Mouse (Mus musculus): ENCODE measurements around the gene Rps11. TPM values are rescaled to one million over a fixed set of nuclear protein-coding genes. Genes with fewer than 3 reads are reported as not detected.
A peak's percentile ranks its signal among the peaks of the same experiment; 100 is the strongest.
"Not testable (repeated sequence)": the region's sequence is repeated elsewhere in the genome, so short reads cannot be mapped to it uniquely, and the experiment has no call there.

The Rps11 gene
- polyA plus RNA-seq, 1 experiment = 325 TPM

DNA sequence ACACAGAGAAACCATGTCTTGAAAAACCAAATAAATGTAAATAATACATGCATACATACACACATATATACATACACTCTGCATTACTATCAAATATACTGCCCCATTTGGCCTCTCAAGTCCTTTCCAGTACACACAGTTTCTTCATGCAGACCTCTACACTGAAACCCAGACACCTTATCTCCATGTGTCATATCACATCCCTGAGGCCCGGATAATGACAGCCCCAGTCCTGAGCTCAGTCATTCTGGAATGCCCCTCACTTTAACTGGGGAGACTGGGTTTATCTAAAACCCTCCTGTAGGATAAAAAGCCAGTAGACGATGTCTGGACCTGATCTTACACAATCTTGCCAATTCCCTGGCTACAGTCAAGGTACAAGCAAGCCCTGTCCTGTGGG is 10.8 kb downstream of the Rps11 start:
- H3K4me1 ChIP-seq (ENCODE audit: control insufficient read depth, insufficient read depth, insufficient read length) = peaks cover 7% of the 10 kb centered on the region; the same call in 1 of the 2 replicates
- TF ChIP-seq CTCF (IDR thresholded peaks at IDR 0.05; ENCODE audit: extremely low read depth, insufficient read depth, insufficient read length, insufficient replicate concordance) = no peak
- TF ChIP-seq POLR2A (IDR thresholded peaks at IDR 0.05; ENCODE audit: low read depth, low read length) = no peak
- no peak overlapping the region for H3K27ac ChIP-seq (ENCODE audit: insufficient read depth, low read length)
- no peak for DNase-seq (ENCODE audit: low read depth in 1 of 2, low spot score in 2 of 2)
- 0 out of 2 replicates have a peak, but pooled peaks cover 2% of the 10 kb centered on the region for H3K36me3 ChIP-seq (ENCODE audit: control insufficient read depth, insufficient read depth, low read length)
- 77% methylated on average over 2 of the region's 2 CpGs for WGBS
- no peaks in the 10 kb centered on the region for H3K27me3 ChIP-seq (ENCODE audit: control insufficient read depth, insufficient read depth, low read length)
- H3K4me3 ChIP-seq (ENCODE audit: extremely low read depth, insufficient read depth, insufficient read length) = no peak overlapping the region

DNA sequence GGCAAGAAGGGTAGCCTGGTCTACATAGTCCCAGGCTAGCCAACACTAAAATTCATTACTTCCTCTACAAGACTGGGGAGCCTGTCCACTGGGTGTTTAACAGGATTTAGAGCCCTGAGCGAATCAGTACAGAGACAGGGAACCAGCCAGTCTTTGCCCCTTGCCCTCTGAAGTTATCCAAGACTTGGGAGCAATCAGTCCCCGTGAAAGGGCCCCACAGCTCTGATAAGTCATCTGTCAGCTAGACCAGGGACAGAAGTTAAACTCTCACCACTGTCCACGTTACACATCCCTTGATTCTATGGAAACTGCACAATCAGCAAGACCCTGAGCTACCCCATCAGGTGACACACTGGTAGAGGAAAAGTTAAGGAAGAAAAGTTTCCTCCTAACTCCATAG is 11.7 kb downstream of the Rps11 start:
- H3K27ac ChIP-seq (ENCODE audit: insufficient read depth, low read length) = no peak overlapping the region
- DNase-seq (ENCODE audit: low read depth in 1 of 2, low spot score in 2 of 2) = no peak
- H3K4me1 ChIP-seq (ENCODE audit: control insufficient read depth, insufficient read depth, insufficient read length) = peaks cover 2% of the 10 kb centered on the region; the same call in 1 of the 2 replicates
- TF ChIP-seq POLR2A (IDR thresholded peaks at IDR 0.05; ENCODE audit: low read depth, low read length) (no peak), CTCF (IDR thresholded peaks at IDR 0.05; ENCODE audit: extremely low read depth, insufficient read depth, insufficient read length, insufficient replicate concordance) (no peak)
- H3K36me3 ChIP-seq (ENCODE audit: control insufficient read depth, insufficient read depth, low read length) = 0 out of 2 replicates have a peak, but pooled peaks cover 2% of the 10 kb centered on the region
- WGBS = 85% methylated on average over 3 of the region's 3 CpGs
- no peaks in the 10 kb centered on the region for H3K27me3 ChIP-seq (ENCODE audit: control insufficient read depth, insufficient read depth, low read length)
- no peak overlapping the region for H3K4me3 ChIP-seq (ENCODE audit: extremely low read depth, insufficient read depth, insufficient read length)

DNA sequence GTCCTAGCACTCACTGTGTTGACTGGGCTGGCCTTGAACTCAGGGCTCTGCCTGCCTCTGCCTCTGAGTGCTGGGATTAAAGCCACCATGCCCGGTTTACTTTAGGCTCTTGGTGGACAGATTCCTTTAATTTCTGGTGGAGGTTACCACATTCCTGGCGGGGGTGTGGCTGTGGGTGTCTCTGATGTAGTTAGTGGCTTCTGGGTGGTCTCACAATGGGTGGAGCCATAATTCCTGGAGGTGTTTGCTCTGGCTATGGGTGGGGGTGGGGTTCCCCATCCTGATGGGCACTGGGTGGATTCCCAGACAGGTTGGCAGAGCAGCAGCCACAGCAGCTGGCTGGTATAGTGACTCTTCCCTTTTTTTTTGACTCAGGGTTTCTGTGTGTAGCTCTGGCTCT is 12.3 kb downstream of the Rps11 start:
- no peak for TF ChIP-seq POLR2A (IDR thresholded peaks at IDR 0.05; ENCODE audit: low read depth, low read length)
- no peak for TF ChIP-seq CTCF (IDR thresholded peaks at IDR 0.05; ENCODE audit: extremely low read depth, insufficient read depth, insufficient read length, insufficient replicate concordance)
- 0 out of 2 replicates have a peak, but pooled peaks cover 2% of the 10 kb centered on the region for H3K36me3 ChIP-seq (ENCODE audit: control insufficient read depth, insufficient read depth, low read length)
- DNase-seq (ENCODE audit: low read depth in 1 of 2, low spot score in 2 of 2) = no peak
- 72% methylated on average over 2 of the region's 2 CpGs for WGBS
- H3K27me3 ChIP-seq (ENCODE audit: control insufficient read depth, insufficient read depth, low read length) = no peaks in the 10 kb centered on the region
- H3K4me1 ChIP-seq (ENCODE audit: control insufficient read depth, insufficient read depth, insufficient read length) = peaks cover 2% of the 10 kb centered on the region; the same call in 1 of the 2 replicates
- no peak overlapping the region for H3K4me3 ChIP-seq (ENCODE audit: extremely low read depth, insufficient read depth, insufficient read length)
- H3K27ac ChIP-seq (ENCODE audit: insufficient read depth, low read length) = no peak overlapping the region

DNA sequence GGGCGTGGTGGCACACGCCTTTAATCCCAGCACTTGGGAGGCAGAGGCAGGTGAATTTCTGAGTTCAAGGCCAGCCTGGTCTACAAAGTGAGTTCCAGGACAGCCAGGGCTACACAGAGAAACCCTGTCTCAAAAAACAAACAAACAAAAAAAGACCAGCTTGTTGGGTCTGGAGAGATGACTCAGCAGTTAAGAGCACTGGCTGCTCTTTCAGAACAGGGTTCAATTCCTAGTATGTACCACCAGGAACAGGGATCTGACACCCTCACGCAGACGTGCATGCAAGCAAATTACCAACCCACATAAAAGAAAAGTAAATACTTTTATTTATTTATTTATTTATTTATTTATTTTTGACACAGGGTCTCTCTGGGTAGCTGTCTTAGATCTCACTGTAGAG is 14.2 kb downstream of the Rps11 start:
- not testable (repeated sequence) for DNase-seq (ENCODE audit: low read depth in 1 of 2, low spot score in 2 of 2); H3K4me1 ChIP-seq (ENCODE audit: control insufficient read depth, insufficient read depth, insufficient read length); H3K4me3 ChIP-seq (ENCODE audit: extremely low read depth, insufficient read depth, insufficient read length); H3K36me3 ChIP-seq (ENCODE audit: control insufficient read depth, insufficient read depth, low read length); H3K27me3 ChIP-seq (ENCODE audit: control insufficient read depth, insufficient read depth, low read length); H3K27ac ChIP-seq (ENCODE audit: insufficient read depth, low read length)
- WGBS = 75% methylated on average over 4 of the region's 4 CpGs

DNA sequence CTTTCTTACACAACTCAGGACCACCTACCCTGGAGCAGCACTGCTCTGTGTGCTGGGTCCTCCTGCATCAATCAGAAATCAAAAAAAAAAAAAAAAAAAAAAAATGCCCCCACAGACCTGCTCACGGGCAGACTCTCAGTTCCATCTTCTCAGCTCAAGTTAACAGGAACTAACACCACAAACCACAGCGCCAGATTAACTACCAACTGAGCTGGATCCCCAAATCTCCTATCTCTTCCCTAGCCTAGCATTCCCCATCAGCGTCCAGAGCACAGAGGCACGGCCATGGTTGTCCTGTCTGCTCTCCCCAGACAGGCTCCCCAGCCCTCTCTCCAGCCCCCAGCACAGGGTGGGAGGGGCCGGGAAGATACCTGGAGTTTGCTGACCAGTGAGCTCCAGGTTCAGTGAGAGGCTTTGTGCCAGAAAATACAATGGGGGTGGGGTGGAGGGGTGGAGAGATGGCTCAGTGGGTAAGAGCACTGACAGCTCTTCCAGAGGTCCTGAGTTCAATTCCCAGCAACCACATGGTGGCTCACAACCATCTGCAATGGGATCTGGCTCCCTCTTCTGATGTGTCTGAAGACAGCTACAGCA is 17.1 kb downstream of the Rps11 start:
- Histone ChIP-seq H3K4me3 (ENCODE audit: extremely low read depth, insufficient read depth, insufficient read length) (no peak overlapping the region), H3K27ac (ENCODE audit: insufficient read depth, low read length) (no peak overlapping the region), H3K36me3 (ENCODE audit: control insufficient read depth, insufficient read depth, low read length) (no peaks in the 10 kb centered on the region), H3K27me3 (ENCODE audit: control insufficient read depth, insufficient read depth, low read length) (no peaks in the 10 kb centered on the region), H3K4me1 (ENCODE audit: control insufficient read depth, insufficient read depth, insufficient read length) (peaks cover 5% of the 10 kb centered on the region)
- 46% methylated on average over 5 of the region's 5 CpGs for WGBS
- DNase-seq (ENCODE audit: low read depth in 1 of 2, low spot score in 2 of 2) = no peak
- no peak for TF ChIP-seq POLR2A (IDR thresholded peaks at IDR 0.05; ENCODE audit: low read depth, low read length)
- TF ChIP-seq CTCF (IDR thresholded peaks at IDR 0.05; ENCODE audit: extremely low read depth, insufficient read depth, insufficient read length, insufficient replicate concordance) = no peak

DNA sequence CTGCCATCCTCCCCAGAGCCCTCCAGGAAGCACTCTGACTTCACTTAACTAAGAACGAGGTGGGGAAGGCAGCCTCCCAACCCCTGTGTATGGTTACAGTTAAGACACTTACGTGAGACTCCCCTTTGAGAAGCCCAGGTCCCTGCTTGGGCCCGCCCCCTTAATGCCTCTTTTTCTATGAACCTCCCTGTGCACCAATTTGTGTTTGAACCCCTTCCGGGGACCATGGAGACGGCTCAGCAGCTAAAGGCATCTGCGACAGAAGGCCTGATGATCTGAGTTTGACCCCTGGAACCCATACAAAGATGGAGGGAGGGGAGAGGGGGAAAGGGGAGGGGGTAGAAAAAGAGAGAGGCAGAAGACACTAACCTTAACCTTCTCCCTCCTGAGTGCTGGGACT is 17.8 kb downstream of the Rps11 start:
- no peak for DNase-seq (ENCODE audit: low read depth in 1 of 2, low spot score in 2 of 2)
- Histone ChIP-seq H3K27ac (ENCODE audit: insufficient read depth, low read length) (peak overlapping the region; percentile 9; the same call in 1 of the 2 replicates), H3K27me3 (ENCODE audit: control insufficient read depth, insufficient read depth, low read length) (no peaks in the 10 kb centered on the region), H3K36me3 (ENCODE audit: control insufficient read depth, insufficient read depth, low read length) (no peaks in the 10 kb centered on the region), H3K4me3 (ENCODE audit: extremely low read depth, insufficient read depth, insufficient read length) (no peak overlapping the region), H3K4me1 (ENCODE audit: control insufficient read depth, insufficient read depth, insufficient read length) (peaks cover 5% of the 10 kb centered on the region)
- TF ChIP-seq POLR2A (IDR thresholded peaks at IDR 0.05; ENCODE audit: low read depth, low read length) = no peak
- no peak for TF ChIP-seq CTCF (IDR thresholded peaks at IDR 0.05; ENCODE audit: extremely low read depth, insufficient read depth, insufficient read length, insufficient replicate concordance)
- 82% methylated on average over 6 of the region's 6 CpGs for WGBS

DNA sequence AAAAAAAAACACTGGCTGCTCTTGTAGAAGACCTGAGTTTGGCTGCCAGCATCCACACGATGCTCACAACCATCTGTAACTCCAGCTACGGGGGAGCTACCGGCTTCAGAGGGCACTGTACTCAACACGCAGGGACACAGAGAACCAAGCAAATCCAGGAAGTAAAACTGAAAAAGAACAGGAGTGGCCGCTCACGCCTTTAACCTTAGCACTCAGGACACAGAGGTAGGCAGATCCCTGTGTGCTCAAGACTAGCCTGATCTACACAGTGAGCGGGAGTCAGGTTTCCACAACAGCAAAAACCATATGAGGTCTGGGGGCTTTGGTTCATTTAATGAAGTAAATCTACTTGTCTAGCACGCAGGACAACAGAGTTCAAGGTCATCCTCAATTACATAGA is 18.7 kb downstream of the Rps11 start:
- no peak for TF ChIP-seq CTCF (IDR thresholded peaks at IDR 0.05; ENCODE audit: extremely low read depth, insufficient read depth, insufficient read length, insufficient replicate concordance)
- TF ChIP-seq POLR2A (IDR thresholded peaks at IDR 0.05; ENCODE audit: low read depth, low read length) = no peak
- peaks cover 5% of the 10 kb centered on the region for H3K4me1 ChIP-seq (ENCODE audit: control insufficient read depth, insufficient read depth, insufficient read length)
- DNase-seq (ENCODE audit: low read depth in 1 of 2, low spot score in 2 of 2) = no peak
- no peaks in the 10 kb centered on the region for H3K27me3 ChIP-seq (ENCODE audit: control insufficient read depth, insufficient read depth, low read length)
- WGBS = 83% methylated on average over 8 of the region's 8 CpGs
- H3K36me3 ChIP-seq (ENCODE audit: control insufficient read depth, insufficient read depth, low read length) = no peaks in the 10 kb centered on the region
- no peak overlapping the region for H3K4me3 ChIP-seq (ENCODE audit: extremely low read depth, insufficient read depth, insufficient read length)
- no peak overlapping the region for H3K27ac ChIP-seq (ENCODE audit: insufficient read depth, low read length)
